Mouse (Mus musculus) heart, adult 11 months (tissue): ENCODE measurements around the gene Olfr1508.
"Not testable (repeated sequence)": the region's sequence is repeated elsewhere in the genome, so short reads cannot be mapped to it uniquely, and the experiment has no call there.

Experiments
- DNase-seq: peaks from one replicate; pipeline ENCODE4 v3.0.0; 2022

The Olfr1508 gene

GRCm38 (mm10) chr14:52467395-52467794 lies at the start of gene Olfr1508:
TSS of gene Olfr1508 (minus strand) at chr14:52467495.
- peak; percentile 15 for DNase-seq

GRCm38 (mm10) chr14:52495516-52495915 lies 28.2 kb upstream of the Olfr1508 start, which contains the start of gene Olfr1507:
TSS of gene Olfr1507 (minus strand) at chr14:52495749.
- no peak for DNase-seq

GRCm38 (mm10) chr14:52465738-52466137 lies 1.6 kb downstream of the Olfr1508 start:
- peak; percentile 59 for DNase-seq

GRCm38 (mm10) chr14:52461928-52462327 lies 5.4 kb downstream of the Olfr1508 start:
- DNase-seq = no peak

GRCm38 (mm10) chr14:52451138-52451537 lies 16.2 kb downstream of the Olfr1508 start:
- peak; percentile 89 for DNase-seq

- DNase-seq = peak; percentile 16
These were observed 24.6 kb downstream of the Olfr1508 start, which contains the start of gene Olfr1509 for GRCm38 (mm10) chr14:52442690-52443089. TSS of gene Olfr1509 (plus strand) at chr14:52442990.

GRCm38 (mm10) chr14:52427686-52428085 lies 39.6 kb downstream of the Olfr1508 start:
- DNase-seq = no peak

GRCm38 (mm10) chr14:52414273-52414672 lies 53.0 kb downstream of the Olfr1508 start, which contains the start of gene Olfr1510:
TSS of gene Olfr1510 (minus strand) at chr14:52414373.
- DNase-seq = peak; percentile 59

- not testable (repeated sequence) for DNase-seq
These were observed 57.0 kb downstream of the Olfr1508 start for GRCm38 (mm10) chr14:52410142-52410919.
